Mouse (Mus musculus) kidney, adult 18-20 months (tissue): ENCODE data around the gene Aldoart2.
A peak's percentile ranks its signal among the peaks of the same experiment; 100 is the strongest.
"Not testable (repeated sequence)": the region's sequence is repeated elsewhere in the genome, so short reads cannot be mapped to it uniquely, and the experiment has no call there.

Experiments
- DNase-seq: peaks from one replicate; pipeline ENCODE4 v3.0.0; 2021

Gene Aldoart2

GRCm38 (mm10) chr12:55565206-55565605 lies at the start of gene Aldoart2:
Gene Aldoart2, plus strand, starts transcription at chr12:55565239.
- no peak for DNase-seq

GRCm38 (mm10) chr12:55518061-55518738 lies 46.8 kb upstream of the Aldoart2 start:
- peak; percentile 15 for DNase-seq

- no peak for DNase-seq
These were observed 37.9 kb upstream of the Aldoart2 start for GRCm38 (mm10) chr12:55526983-55527752.

DNA sequence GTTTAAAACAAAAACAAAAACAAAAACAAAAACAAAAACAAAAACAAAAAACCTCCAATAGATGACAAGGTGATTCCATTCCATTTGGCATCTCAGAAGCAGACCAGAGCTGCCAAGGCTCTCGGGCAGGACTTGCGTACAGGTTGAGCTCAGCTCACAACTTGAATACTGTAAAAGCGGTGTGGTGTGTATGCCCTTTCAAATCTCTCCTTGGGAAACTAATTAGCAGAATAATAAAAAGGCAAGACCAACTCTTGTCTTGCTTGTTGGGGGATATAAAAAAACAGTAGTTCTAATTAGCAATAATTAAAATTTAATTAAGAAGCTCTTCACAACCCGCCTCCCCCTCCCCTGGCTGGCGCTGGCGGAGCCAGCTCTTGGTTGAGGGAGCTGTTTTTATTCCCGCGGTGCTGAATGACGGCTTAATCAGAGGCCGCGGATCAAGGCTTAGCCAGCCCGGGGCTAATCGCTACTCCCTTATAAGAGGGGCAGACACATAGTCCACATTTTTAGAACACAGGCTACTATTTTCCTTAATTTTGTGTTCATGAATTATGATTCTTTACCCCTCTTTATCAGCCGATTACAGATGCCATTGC lies 28.4 kb upstream of the Aldoart2 start:
- no peak for DNase-seq

DNA sequence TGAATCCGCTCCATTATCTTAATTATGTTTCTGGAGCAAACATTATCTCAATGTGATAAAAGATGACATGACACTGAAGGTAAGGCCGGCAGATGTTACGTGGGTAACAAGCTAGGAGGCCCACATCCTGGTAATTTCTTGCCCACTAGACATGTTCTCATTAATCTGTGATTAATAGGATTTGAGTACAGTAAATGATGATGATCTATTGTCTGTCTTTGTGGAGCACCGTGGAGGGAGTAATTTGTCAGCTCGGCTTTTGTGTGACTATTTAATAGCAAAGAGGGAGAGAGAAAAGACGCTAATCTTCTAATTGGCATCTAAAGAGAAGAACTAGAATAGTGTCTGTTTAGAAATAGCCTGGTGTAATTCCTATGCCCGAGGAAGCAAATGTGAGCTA lies 27.3 kb upstream of the Aldoart2 start:
- DNase-seq: no peak

- DNase-seq: no peak
These were observed 26.6 kb upstream of the Aldoart2 start for GRCm38 (mm10) chr12:55538328-55538971.

DNA sequence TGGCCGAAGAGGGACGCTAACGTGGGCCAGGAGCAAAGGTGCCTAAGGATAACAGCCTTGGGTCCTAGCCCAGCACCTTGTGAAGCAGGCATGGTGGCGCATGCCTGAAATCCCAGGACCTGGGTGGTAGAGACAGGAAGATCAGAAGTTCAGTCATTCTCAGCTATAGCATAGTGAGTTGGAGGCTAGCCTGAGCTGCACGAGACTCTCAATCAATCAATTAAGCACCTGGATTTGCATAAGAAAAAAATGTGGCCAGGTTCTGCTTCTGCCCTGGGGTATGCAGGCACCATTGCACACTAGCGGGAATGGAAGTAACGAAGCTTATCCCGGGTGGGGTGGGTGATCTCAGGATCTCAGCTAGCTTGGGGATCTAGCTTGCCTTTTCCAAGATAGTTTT lies 25.9 kb upstream of the Aldoart2 start:
- DNase-seq: no peak

DNA sequence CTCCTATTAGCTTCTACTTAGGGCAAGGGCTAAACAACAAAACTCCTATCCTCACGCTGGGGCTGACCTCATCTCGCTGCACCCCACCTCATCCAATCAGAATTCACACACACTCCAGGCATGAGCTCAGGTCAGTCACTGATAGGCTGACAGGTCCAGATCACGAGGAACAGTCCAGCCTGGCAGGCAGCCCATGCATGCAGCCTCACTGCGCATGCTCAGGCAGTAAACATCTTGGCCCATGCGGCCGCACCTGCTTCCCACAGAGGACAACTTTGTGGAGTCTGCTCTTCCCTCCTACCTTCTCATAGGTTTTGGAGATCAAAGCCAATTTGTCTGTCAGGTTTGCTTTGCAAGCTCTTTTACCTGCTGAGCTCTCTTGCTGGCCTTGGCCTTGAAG lies 10.1 kb upstream of the Aldoart2 start:
- not testable (repeated sequence) for DNase-seq

DNA sequence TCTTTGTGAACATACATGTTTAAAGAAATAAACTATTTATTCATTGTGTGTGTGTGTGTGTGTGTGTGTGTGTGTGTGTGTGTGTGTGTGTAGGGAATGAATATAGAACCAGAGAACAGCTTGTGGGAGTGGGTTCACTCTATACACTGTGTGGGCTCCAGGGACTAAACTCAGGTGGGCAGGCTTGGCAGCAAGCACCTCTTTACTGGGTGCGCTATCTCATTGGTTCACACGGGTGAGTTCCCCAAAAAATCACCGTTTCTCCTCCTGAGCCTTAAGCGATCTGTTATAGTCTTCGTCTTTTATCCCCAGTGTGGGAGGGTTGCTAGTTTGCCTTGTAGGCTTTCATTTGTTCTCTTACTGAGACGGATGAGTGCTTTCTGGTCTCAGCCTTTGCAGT lies 7.2 kb upstream of the Aldoart2 start:
- no peak for DNase-seq

DNA sequence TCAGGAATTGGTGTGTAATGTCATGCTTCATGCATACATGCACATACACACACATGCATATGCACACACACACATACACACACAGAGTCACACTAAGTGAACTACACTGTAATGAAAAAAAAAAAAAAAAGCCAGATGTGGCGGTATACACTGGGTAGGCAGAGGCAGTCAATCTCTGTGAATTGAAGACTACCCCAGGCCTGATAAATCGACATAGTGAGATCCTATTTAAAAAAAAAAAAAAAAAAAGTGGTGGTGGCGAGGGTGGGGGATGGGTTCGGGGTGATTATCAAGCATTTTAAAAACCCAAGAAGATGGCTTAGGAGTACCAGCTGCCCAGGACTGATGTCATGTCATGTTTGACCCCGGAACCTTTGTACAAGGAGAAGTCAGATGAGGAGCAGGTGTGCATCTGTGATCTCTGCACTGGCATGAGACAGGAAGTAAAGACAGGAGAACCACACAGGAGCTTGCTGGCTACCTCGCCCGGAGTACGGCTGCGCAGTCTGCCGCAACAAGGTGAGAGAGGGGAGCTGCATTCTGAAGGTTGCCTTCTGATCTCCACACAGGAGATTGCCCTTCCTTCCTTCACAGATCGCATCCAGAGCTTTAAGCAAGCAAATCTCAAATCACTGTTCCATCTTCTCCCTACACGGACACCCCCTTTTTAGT lies 5.7 kb upstream of the Aldoart2 start:
- no peak for DNase-seq

DNA sequence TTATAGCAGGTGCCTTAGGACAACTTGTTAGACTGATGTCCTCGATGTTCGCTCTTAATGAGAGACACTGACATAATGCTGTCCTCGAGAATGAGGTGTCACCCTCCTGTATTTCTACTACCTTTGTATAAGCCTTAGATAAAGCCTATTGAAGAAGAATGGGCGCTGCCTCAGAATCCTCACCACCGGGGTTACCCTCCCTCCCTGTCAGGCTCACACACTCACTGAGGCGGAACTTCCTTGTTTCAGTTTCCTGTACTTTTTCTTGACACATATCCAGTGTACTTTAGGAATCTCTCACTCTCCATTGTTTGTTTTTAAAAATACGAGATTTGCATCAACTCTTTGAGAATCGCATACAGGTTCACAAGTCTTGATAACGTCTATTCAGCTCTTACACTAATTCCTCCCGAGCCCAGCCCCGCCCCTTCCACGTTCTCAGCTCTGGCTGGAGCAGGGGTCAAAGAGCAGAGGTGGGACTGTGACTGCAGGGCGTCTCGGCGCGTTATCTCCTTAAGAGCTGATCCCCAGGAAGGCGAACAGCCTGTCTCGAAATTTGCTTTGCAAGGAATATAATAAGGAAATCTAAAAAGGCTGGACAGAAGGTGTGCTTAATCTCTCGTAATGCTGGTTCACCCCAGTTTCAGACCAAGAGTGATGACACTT lies 4.9 kb upstream of the Aldoart2 start:
- DNase-seq: peak; percentile 23

DNA sequence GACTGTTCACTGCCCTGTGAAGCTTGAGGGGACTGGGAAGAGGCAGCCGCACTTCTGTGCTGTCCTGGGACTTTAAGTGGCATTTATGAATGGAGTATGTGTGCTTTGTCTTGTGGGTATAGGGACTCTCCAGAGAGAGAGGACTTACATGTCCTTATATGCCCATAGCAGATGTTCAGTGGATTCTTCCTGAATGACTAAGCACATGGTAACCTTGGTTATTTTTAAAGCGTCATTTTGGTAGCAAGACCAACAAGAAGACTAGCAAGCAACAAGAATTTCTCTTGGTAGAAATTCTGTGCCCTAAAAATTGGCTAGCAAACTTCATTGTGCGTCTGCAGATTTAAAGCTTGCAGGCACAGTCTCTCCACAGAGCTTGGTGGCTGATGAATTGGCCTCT lies 1.3 kb upstream of the Aldoart2 start:
- DNase-seq: no peak

- DNase-seq: no peak
These were observed 664 bp upstream of the Aldoart2 start for GRCm38 (mm10) chr12:55564187-55564963.

GRCm38 (mm10) chr12:55565867-55566266 lies 828 bp downstream of the Aldoart2 start:
- no peak for DNase-seq

DNA sequence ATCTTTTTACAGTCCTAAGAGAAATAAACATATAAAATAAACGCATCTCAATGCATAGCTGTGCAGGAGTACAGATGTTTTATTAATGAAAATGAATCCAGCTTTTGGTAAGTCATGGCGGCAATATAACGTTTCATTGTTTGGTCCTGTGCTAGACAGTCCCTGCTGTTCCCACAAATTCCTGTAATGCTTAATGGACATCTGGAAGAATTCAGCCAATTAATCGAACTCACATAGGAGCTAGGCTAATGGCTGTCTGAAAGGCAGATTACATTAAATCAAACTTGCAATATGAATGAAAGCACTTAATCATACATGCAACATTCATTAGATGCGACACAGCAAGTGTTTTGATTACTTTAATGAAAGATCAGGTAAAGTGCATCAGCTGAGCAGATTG lies 1.8 kb downstream of the Aldoart2 start:
- no peak for DNase-seq

GRCm38 (mm10) chr12:55568466-55568865 lies 3.4 kb downstream of the Aldoart2 start:
- DNase-seq: no peak

DNA sequence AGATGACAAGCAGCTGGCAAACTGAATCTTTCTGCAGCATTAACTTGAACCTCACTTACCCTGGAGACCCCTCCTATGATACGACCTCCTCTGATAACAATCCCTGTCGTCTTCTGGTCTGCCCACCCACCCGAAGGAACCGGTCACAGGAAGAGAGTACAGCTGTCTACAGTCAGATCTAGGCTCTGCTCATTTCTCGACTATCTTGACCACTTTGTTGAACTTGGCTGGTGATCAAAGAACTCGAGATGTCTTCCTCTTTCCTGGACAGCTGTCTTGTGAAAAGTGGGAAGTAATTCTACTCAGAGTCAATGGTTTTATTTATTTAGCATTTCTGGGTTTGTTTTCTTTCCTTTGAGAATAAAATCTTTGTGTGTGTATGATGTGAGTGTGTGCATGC lies 4.6 kb downstream of the Aldoart2 start:
- DNase-seq: no peak

- no peak for DNase-seq
These were observed 5.6 kb downstream of the Aldoart2 start for GRCm38 (mm10) chr12:55570646-55571045.

- no peak for DNase-seq
These were observed 6.1 kb downstream of the Aldoart2 start for GRCm38 (mm10) chr12:55571181-55571580.

GRCm38 (mm10) chr12:55571661-55572060 lies 6.6 kb downstream of the Aldoart2 start:
- DNase-seq: no peak

DNA sequence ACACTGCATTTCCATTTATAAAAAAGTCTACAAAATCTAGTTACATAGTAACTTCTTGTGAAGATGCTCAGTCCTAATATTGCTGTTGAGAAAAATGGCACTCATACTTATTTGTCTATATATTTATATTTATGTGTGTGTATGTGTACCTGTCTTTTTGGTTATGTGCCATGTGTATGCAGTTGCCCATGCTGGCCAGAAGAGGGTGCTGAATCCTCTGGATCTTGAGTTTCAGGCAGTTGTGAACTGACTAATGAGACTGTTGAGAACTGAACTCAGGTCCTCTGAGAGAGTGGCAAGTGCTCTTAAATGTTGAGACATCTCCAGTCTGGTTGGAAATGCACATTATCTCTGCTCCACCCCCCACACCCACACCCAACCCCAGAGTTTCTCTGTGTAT lies 8.1 kb downstream of the Aldoart2 start:
- no peak for DNase-seq

DNA sequence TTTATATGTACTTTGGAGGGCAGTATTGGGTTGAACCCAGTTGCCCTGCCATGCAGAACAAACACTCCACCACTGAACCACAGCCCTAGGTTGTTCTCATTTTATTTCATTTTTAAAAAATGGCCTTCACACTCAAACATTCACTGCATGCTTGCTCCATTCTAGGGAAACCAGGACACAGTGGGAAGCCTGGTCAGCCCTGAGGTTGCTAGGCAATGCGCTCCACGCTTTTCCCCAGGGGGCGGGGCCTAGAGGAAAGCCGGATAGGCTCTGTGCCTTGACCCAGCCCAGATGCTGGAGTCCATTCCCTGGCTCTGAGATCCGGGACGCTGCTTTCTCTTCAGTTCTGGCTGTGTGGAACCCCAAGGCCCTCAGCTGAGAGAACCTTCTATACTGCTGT lies 8.8 kb downstream of the Aldoart2 start:
- DNase-seq: no peak
